Mouse (Mus musculus): ENCODE data around the gene Ovol3.
"Not testable (repeated sequence)": the region's sequence is repeated elsewhere in the genome, so short reads cannot be mapped to it uniquely, and the experiment has no call there.

Ovol3 gene

DNA sequence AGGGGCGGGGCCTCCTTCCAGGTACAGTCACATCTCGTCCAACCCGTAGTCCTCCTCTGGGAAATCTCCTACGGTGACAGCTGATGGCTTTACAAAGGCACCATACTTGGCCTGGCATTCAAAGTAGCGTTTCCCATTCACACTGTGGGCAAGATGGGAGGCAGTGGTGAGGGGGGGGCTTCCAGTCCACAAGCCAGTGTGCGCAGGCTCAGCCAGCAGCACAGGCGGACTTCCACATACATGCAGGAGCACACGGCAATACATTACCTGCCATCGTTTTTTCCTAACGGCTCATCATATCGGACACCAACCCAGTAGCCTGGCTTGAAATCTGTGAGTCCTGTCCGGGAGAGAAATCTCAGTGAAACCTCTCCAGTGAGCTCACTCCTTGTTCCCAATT is 11.3 kb downstream of the Ovol3 start:
- no peak for DNase-seq (ENCODE audit: low read depth, low spot score)

DNA sequence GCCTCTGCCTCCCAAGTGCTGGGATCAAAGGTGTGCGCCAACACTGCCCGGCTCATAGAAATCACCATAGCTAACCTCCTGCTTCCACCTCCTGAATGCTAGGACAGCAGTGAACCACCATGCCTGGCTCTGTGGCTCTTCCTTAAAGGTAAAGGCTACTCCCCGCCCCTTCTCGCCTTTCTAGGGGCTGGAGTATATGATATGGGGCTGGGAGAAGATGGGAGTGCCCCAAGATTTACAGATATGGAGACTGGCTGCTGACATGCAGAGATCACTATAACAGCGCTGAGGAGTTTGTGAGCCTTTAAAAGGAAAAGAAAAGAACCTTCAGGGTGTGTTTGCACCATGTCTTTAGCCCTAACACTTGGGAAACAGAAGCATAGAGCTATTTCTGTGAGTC is 13.3 kb downstream of the Ovol3 start:
- DNase-seq (ENCODE audit: low read depth, low spot score), result no peak

DNA sequence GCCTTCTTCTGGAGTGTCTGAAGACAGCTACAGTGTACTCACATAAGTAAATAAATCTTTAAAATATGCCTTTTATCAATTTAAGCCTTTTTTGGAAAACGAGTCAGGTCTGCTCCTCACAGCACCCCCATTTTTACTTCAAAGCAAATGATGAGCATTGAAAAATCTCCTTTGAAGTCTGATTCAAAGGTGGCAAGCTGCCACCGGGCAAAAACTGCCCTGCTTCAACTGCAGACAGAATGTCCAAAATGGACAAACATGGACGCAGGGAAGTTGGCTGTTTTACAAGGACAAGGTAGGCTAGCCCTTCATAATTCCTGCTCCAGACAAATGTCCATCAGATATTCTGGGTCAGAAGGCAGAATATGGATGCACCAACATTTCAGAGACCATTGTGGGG is 14.1 kb downstream of the Ovol3 start:
- DNase-seq (ENCODE audit: low read depth, low spot score), result no peak

DNA sequence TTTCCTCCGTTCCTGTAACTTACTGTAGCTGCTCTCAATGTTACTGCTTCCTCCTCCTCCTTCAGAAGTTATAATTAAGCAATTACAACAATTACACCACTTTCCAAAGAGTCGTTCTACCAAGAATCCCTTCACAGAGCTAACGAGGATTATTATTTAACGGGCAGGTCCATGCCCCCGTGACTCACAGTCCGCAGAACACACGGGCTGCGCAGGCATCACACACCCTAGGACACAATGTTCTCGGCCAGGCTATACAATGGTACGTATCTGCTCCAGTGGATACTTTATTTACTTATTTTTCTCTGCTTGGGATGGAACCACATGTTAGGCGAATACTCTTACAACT is 15.5 kb downstream of the Ovol3 start:
- no peak for DNase-seq (ENCODE audit: low read depth, low spot score)

DNA sequence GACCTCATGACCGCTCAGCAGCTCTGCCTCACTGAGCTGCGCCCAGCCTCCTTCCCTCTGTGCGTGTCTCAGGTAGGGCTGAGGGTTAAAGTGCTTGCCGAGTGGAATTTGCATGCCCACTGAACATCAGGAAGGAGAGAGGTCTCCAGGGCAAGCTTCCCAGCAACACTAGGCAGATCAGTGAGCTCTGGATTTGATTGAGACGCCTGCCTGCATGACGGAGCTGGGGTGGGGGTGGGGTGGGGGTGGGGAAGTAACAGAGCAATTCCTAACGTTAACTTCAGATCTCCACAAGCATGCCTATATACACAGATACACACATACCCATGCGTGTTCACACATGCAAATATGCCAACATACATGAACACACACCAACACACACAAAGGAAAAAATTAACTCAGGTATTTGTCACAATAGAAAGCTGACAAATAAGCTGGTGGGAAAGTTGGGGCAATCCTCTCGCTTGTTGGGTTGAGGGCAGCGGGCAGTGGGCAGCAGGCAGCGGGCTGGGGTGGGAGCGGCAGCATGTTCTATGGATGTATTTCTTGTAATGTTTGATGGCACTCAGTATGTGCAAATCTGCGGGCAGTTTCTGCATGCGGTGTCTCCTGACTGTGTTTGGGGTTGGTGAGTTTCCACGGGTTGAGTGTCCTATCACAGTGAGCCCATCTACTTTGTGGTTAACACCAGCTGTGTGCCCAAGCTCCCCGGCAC is 16.1 kb downstream of the Ovol3 start:
- no peak for DNase-seq (ENCODE audit: low read depth, low spot score)

DNA sequence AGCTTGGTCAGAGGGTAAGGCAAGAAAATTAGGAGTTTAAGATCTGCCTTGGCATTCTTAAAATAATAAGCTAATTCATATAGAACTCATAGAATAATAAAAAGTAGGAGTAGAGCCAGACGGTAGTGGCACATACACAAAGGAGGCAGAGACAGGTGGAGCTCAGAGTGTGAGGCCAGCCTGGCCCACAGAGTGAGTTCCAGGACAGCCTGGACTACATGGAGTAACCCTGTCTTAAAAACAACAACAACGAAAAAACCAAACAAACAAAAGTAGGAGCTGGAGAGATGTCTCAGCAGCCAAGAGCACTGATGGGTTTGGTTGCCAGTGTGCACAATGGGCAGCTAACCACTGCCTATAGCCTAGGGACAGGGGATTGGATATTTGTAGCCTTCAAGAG is 18.2 kb downstream of the Ovol3 start:
- DNase-seq (ENCODE audit: low read depth, low spot score), result no peak

DNA sequence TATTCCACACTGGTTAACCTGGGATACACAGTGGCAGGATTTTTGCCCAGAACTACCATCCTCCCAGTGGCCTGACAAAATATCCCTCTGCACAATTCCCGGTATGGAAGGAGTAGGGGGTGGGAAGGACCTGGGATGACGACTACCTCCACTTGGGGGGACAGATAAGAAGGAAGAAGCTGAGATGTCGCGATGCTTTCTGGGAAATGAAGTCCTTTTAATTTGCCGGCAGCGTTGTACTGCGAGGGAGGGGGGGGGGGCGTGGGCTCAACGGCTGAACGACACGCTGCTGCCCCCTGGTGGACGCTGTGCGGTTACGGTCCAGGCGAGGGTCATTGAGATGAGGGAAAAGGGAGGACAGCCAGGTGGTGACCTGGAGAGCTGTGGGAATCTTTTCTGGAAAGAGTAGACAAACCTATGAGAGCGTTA is 18.8 kb downstream of the Ovol3 start:
- peak; percentile 56 for DNase-seq (ENCODE audit: low read depth, low spot score)

DNA sequence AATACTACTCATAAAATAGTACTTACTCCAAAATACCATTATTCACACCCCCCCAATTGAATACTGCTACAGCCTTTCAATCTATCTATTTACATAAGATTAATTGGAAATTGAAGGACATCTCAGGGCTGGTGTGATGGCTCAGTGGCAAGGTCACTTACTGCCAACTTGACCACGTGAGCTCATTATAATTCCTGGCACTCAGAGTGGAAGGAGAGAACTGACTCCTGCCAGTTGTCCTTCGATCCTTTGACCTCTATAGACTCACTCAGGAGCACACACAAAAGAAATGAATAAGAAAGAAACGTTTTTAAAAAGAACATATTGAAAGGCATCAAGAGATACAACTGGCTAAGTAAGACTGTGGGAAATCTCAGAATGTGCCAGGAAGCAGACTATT is 19.6 kb downstream of the Ovol3 start:
- no peak for DNase-seq (ENCODE audit: low read depth, low spot score)

DNA sequence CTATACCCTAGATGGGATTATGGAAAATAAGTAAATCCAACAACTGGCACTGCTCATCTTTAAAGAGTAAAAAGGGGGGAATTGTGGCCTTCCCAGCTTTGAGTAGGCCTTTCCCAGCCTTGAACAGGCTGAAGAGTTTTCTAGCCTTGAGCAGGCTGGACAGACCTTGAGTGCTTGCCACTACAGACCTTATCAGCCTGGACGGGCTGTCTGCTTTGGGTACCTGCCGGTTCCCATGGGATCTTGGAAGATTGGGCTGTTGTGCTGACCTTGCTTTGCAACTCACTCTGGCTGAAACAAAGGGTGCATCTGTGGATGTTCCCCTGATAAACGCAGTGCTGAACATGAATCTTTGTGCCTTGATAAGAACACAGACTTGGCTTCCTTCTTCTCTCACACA is 21.6 kb downstream of the Ovol3 start:
- no peak for DNase-seq (ENCODE audit: low read depth, low spot score)

DNA sequence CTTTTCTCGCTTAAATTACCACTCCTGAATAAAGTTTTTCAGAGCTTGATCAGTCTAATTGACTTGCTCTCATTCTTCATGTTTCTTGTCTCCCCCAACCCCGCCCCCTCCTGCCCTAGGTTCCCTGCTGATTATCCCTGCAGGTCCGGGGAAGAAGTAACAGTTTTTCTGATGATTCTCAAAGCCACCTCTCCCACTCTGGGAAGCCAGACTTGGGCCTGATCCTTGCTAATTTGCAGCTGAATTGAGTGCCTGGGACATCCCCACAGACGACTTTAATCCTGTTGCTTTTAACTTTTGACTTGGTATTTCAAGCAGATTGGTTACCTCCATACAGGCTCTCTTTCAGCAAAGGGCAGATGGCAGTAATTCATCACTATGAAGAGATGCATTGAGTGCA is 24.5 kb downstream of the Ovol3 start:
- DNase-seq (ENCODE audit: low read depth, low spot score), result no peak

DNA sequence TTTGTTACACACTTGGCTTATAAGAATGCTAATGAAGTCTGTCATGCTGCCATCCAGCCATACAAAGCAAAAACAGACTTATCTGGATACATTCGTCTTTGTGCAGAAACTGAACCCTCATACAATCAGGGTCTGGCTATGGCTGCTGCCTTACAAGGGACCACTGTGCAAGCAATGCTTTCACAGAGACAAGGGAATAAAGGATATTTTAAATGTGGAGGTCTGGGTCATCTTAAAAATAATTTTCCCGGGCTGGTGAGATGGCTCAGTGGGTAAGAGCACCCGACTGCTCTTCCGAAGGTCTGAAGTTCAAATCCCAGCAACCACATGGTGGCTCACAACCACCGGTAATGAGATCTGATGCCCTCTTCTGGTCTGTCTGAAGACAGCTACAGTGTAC is 29.2 kb downstream of the Ovol3 start:
- DNase-seq (ENCODE audit: low read depth, low spot score), result not testable (repeated sequence)

DNA sequence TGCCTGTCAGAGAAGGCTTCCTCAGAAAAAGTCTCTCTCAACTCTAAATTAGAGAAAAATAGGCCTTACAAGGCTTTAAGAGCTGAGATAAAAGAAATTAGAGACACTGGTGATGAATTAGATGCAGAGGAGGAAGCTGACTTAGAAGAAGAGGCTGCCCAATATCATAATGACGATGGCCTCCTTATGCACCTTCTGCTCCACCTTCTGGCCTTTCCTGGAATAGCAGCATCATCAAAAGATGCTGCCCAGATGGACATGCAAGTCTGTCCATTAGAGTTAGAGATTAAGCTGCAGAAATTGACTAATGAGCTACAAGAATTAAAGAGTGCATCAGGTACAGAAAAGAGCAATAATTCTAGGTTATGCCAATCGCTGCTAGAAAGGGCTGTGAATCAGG is 30.1 kb downstream of the Ovol3 start:
- DNase-seq (ENCODE audit: low read depth, low spot score), result peak; percentile 49

DNA sequence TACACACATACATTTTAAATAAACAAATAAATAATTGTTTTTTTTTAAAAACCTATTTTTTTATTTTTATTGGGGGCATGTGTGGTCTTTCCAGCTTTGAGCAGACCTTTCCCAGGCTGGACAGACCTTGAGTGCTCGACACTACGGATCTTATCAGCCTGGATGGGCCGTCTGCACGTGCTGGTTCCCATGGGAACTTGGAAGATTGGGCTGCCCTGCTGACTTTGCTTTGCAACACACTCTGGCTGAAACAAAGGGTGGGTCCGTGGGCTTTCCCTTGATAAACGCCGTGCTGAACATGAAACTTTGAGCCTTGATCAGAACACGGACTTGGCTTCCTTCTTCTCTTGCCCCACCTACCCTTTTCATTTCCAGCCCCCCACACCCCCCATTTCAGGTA is 31.1 kb downstream of the Ovol3 start:
- no peak for DNase-seq (ENCODE audit: low read depth, low spot score)

DNA sequence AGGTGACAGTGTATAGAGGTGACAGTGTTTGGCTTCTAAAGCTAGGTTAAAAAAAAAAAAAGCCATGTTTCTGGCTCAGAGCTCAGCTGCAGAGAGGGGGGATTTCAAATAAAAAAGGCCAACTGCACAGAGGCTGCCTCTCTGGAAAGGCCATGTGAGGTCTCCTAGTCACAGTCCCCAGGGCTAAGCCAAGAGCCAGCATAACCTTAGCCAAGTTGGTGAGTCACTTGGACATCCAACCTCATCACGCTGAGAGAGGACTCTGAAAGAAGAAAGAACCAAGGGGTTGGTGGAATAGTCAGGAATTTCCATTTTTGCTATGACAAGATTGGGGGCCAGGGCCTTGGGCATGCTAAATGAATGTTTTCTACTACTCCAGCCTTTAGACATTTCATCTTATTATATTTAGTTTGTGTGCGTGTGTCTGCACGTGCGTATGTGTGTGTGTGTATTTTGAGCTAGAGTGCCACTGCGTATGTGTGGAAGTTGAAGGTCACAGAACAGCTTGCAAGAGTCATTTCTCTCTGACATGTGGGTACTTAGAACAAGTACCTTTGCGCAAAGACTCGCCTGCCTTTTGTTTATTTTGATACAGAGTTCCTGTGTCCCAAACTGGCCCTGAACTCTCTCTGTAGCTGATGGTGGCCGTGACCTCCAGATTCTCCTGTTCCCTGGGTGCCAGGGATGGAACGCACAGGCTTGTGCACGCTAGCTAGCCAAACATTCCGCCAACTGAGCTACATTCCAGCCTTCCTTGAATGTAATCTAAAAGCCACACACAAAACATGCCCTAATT is 32.4 kb downstream of the Ovol3 start:
- DNase-seq (ENCODE audit: low read depth, low spot score), result no peak

DNA sequence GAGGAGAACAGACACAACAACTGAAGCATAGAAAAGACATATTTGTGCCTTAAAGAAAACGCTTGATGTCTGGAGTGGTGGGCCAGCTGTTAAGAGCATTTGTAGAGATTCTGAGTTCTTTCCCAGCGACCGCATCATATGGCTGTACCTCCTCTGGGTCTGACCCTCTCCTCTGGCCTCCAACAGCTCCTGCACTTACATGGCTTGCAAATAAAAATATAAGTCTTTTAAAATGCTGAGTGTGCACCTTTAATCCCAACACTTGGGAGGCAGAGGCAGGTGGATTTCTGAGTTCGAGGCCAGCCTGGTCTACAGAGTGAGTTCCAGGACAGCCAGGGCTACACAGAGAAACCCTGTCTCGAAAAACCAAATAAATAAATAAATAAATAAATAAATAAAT is 34.9 kb downstream of the Ovol3 start:
- DNase-seq (ENCODE audit: low read depth, low spot score), result not testable (repeated sequence)

DNA sequence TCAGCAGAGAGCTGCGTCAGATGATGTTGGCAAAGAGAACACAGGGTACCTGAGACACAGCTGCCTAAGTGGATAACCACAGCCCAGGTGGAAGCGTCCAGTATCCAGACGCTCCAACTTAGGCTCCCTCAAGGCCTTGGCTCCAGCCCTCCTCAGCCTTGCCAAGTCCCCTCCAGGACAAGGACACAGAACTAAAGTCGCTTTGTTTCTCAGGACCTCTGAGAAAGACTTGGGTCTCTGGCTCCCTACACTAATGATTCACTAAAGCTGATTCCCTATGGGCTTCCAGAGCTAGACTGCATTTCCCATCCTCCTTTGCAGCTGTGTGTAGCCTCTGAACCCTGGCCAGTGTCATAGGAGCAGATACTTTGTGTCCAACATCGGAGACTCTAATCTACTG is 35.3 kb downstream of the Ovol3 start:
- DNase-seq (ENCODE audit: low read depth, low spot score), result no peak

DNA sequence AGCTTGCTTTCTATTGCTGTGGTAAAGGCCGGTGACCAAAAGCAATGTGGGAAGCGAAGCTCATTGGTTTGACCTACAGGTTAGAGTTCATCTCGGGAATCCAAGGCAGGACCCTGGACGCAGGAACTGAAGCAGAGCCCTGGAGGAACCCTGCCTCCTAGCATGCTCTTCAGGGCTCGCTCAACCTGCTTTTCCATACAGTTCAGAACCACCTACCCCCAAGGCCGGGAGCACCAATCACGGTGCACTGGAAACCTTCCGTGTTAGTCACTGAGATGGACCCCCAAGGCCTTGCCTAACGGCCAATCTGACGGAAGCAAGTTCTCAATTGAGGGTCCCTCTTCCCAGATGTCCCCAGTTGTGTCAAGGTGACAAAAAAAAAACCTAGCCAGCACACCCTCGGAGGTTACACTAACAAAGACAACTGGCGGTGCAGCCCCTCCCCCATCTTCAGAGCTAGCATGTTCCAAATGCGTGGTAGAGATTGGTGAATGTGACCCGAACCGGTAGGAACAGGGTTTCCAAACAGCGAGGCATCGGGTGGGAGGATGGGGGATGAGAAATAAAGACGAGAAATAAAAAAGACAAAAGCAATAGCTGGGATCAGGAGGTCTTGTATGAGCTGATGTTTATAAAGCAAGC is 35.9 kb downstream of the Ovol3 start:
- DNase-seq (ENCODE audit: low read depth, low spot score), result no peak

DNA sequence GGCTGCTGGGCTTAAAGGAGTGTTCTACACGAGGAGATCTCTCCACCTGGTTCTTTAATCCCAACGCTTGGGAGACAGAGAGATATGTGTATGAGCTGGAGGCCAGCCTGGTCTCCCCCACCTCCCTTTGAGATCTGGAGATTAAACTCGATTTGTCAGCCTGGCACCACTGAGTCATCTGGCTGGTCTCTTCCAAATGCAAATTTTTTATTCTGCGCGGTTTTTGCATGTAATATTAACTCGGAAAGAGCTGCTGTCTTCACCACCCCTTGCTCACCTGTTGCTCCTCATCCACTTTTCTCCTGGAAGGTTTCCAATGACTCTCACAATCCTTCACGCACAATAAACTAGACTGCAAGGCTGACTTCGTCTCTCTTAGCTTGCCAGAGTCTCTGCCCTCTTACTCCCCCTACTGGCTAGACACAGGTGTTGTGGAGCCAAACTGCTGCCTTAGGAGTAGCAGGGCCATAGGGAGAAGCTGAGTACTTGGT is 37.0 kb downstream of the Ovol3 start, which contains the start of gene Capns1:
Capns1 (minus strand) TSS at position 331 of the 491 bp plus-strand sequence.
- DNase-seq (ENCODE audit: low read depth, low spot score), result peak; percentile 64

DNA sequence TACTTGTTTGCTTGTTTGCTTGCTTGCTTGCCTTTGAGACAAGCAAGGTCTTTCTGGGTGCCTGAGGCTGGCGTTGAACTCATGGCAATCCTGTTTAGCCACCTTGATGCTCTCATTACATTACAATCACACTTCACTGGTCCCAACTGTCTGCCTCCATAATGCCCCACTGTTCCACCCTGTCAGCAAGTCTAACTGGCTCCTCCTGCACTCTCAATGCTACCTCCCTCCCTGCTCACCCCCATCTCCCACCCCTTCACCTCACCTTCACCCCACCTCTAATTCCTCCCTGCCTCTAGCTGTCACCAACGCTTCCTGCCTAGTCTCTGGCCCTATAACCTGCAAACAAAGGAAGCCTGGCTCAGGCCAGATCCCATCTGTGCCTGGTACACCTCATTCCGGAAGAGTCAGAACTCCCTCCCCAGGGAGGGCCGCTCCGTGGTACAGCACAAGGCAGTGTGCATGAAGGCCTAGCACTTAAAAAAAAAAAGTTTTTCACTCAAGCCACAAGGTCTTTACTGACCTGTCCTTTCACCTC is 37.9 kb downstream of the Ovol3 start:
- no peak for DNase-seq (ENCODE audit: low read depth, low spot score)

DNA sequence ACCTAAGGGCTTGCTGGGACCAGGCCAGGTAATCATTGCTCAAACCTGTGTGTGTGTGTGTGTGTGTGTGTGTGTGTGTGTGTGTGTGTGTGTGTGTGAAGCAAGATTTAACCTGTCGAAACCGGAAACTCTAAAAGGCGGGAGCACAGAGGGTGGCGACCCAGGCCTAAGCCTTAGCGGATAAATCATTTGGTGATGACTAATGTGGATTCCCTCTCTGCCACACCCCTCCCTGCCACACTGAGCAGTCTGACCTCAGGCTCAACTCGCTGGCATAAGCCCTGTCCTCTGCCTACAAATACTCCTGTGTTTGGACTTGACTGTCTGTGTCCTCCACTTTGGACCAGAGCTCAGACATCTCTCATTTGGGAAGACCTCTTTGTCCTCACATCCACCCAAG is 39.4 kb downstream of the Ovol3 start:
- DNase-seq (ENCODE audit: low read depth, low spot score), result no peak

DNA sequence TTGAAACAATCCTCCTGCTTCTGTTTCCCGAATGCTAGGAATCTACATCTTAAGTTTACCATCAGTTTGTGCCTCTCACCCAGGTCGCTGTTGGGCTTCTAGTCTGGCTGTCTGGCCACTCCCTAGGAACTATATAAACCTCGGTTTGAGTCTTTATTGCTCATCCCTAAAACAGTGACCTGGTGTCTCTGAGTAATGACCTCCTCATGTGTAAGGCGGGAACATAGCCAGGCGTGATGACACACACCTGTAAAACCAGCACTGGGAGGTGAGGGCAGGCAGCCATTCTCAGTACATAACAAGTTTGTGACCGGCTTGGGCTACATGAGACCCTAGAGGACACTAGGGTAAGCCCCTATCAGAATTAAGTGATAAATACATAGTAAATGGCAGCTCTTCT is 40.1 kb downstream of the Ovol3 start:
- no peak for DNase-seq (ENCODE audit: low read depth, low spot score)

DNA sequence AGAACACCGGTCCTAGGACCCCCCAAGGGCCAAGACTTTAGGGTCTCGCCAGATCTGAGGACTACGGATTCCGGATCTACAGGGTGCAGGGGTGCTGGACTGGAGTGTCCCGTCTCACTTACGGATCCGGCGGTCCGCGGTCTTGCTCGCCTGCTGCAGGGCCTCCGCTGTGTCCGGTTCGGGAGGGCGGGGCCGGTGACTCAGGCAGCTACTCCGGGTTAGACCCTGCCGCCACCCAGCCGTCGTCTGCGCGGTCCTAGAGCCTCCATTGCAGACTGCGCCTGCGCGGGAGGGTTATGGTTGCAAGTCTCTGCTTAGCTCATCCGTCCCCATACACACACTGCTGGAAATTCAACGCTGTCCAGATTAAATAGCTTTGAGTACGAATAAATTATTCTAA is 40.6 kb downstream of the Ovol3 start:
- peak; percentile 89 for DNase-seq (ENCODE audit: low read depth, low spot score)
